Comparison of ENCODE assay signal across 21 mouse cellular contexts in genomic region chr7:136640771-136641170, GRCm38 (mm10).
"Had no signal": no experiment of that assay in that cellular context is flagged by ENCODE, and none has a peak within 500 bp of the region (broad histone marks: within the 10 kb centered on the region; RNA-seq: fewer than 3 reads in every experiment).

No protein-coding gene starts in this region.

- H3K27ac ChIP-seq: gastrocnemius, adult 2 months; heart, adult 2 months; heart, embryonic 10.5 days; hindbrain, embryonic 10.5 days; hindbrain, embryonic 12.5 days; hindbrain, embryonic 14.5 days; layer of hippocampus, adult 2 months; left cerebral cortex, adult 2 months; limb, embryonic 10.5 days; liver, embryonic 13.5 days; liver, embryonic 15.5 days had no signal

- H3K4me2 ChIP-seq: heart, embryonic 12.5 days; hindbrain, embryonic 12.5 days; hindbrain, embryonic 14.5 days; liver, embryonic 11.5 days; liver, embryonic 13.5 days; liver, embryonic 15.5 days had no signal

- DNase-seq: gastrocnemius, adult 2 months; gastrocnemius, postnatal 10 days; gastrocnemius, postnatal 25 days; heart, adult 2 months; heart, postnatal 4 days; kidney, adult 18-20 months; liver; liver, embryonic 13.5 days had no signal

- H3K9me3 ChIP-seq: heart, embryonic 10.5 days; heart, embryonic 12.5 days; hindbrain, embryonic 10.5 days; hindbrain, embryonic 12.5 days; limb, embryonic 10.5 days; limb, embryonic 12.5 days; liver, embryonic 13.5 days; liver, embryonic 15.5 days had no signal

- H3K4me1 ChIP-seq: heart, embryonic 10.5 days; heart, embryonic 12.5 days; hindbrain, embryonic 12.5 days; liver, embryonic 13.5 days; liver, embryonic 15.5 days had no signal

- H3K4me3 ChIP-seq: gastrocnemius, adult 2 months; heart, adult 2 months; heart, embryonic 10.5 days; heart, embryonic 12.5 days; hindbrain, embryonic 10.5 days; hindbrain, embryonic 12.5 days; layer of hippocampus, adult 2 months; left cerebral cortex, adult 2 months; limb, embryonic 10.5 days; limb, embryonic 12.5 days; liver, embryonic 13.5 days; liver, embryonic 15.5 days had no signal

- H3K36me3 ChIP-seq: heart, embryonic 10.5 days; heart, embryonic 12.5 days; hindbrain, embryonic 10.5 days; hindbrain, embryonic 12.5 days; limb, embryonic 10.5 days; limb, embryonic 12.5 days; liver, embryonic 13.5 days; liver, embryonic 15.5 days had no signal

- H3K27me3 ChIP-seq: hindbrain, embryonic 12.5 days; liver, embryonic 13.5 days; liver, embryonic 15.5 days had no signal

- ATAC-seq: hindbrain, embryonic 16.5 days; inflammation-experienced regulatory T-cells, adult 6 months had no signal

- H3K9ac ChIP-seq: heart, embryonic 12.5 days; hindbrain, embryonic 12.5 days; hindbrain, embryonic 14.5 days; limb, embryonic 12.5 days; liver, embryonic 13.5 days; liver, embryonic 15.5 days had no signal
